Mouse (Mus musculus) G1E (cell line): ENCODE measurements around the gene Nploc4.

ENCODE experiments used
- CTCF ChIP-seq: IDR thresholded peaks from 2 replicates; pipeline ENCODE4 v1.5.1; 2012; ENCODE audit warnings: low read depth, low read length, inconsistent platforms, mixed read lengths
- TAL1 ChIP-seq: conservative IDR thresholded peaks from 2 replicates; pipeline ENCODE4 v1.6.1; 2012; ENCODE audit warnings: low read depth, low read length, inconsistent platforms, mixed read lengths

- no peak for TF ChIP-seq CTCF
- TF ChIP-seq TAL1: no peak
Observed at GRCm38 (mm10) chr11:120404814-120405213, 32.7 kb downstream of the Nploc4 start.
